Mouse (Mus musculus) myocyte (in vitro differentiated cells): Measurements from ENCODE around the gene Herc3.

ENCODE experiments used
- E2F4 ChIP-seq: IDR thresholded peaks from one replicate; pipeline ENCODE4 v1.6.1; 2011; ENCODE audit warnings: mild to moderate bottlenecking, control low read depth, moderate library complexity; ENCODE audit not compliant: insufficient read depth
- POLR2A ChIP-seq: IDR thresholded peaks from one replicate; pipeline ENCODE4 v1.6.1; 2011; ENCODE audit warnings: low read depth, mild to moderate bottlenecking, control low read depth, moderate library complexity; ENCODE audit not compliant: insufficient read length
- TCF12 ChIP-seq: IDR thresholded peaks from one replicate; pipeline ENCODE4 v1.6.1; 2011; ENCODE audit warnings: mild to moderate bottlenecking, control low read depth; ENCODE audit not compliant: poor library complexity, insufficient read depth, severe bottlenecking

GRCm38 (mm10) chr6:58950410-58950809 lies 119.1 kb downstream of the Herc3 start:
- TF ChIP-seq TCF12 (no peak), POLR2A (no peak), E2F4 (no peak)
